Mouse (Mus musculus): ENCODE data around the gene Cd55b. TPM values are rescaled to one million over a fixed set of nuclear protein-coding genes. Genes with fewer than 3 reads are reported as not detected.

The Cd55b gene
- polyA plus RNA-seq, 2 experiments = not detected

GRCm38 (mm10) chr1:130371291-130371690, 51.5 kb downstream of the Cd55b start:
- ATAC-seq (ENCODE audit: low FRiP score, low read depth) = no peak
- Histone ChIP-seq H3K9ac (ENCODE audit: low read depth, low read length, severe bottlenecking) (no peak overlapping the region), H3K4me2 (replicated peaks; ENCODE audit: low read depth, low read length, severe bottlenecking) (no peak overlapping the region), H3K9me3 (ENCODE audit: control insufficient read depth, low read length) (no peaks in the 10 kb centered on the region), H3K4me3 (replicated peaks; ENCODE audit: low read length) (no peak overlapping the region), H3K27ac (replicated peaks; ENCODE audit: low read depth, low read length) (no peak overlapping the region), H3K36me3 (ENCODE audit: control insufficient read depth, insufficient read depth, low read length) (no peaks in the 10 kb centered on the region), H3K27me3 (ENCODE audit: control insufficient read depth, insufficient read depth, low read length) (no peaks in the 10 kb centered on the region), H3K4me1 (ENCODE audit: control insufficient read depth, insufficient read depth, low read length) (no peaks in the 10 kb centered on the region)
- no peak for DNase-seq (ENCODE audit: low spot score)
- no peak for TF ChIP-seq POLR2A (IDR thresholded peaks at IDR 0.05; ENCODE audit: borderline replicate concordance, extremely low read depth, insufficient read depth, insufficient read length)
- 85% methylated on average over 5 of the region's 5 CpGs for WGBS

DNA sequence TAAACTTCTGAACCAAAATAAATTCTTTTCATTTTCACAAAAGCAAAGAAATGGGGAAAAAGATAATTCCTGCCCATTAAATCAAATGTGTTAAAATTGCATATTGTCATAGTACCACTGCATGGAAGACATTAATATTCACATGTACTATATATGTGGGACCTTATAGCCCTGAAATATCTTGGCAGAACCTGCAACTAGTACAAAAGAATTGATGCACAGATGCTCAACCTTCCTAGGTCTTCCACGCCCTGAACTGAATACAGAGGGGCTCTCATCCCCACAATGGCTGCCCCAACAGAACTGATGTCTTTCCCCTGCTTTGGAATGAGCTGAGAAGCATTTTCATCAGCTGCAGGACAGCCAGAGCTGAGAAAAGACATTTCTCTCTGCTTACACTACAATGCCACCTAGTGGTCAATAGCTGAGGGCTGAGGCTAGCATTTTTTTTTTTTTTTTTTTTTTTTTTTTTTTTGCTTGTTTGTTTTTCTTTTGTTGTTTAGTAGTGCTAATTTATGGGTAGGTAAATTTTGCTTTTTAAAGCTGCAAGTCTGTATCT, 72.7 kb downstream of the Cd55b start:
- Histone ChIP-seq H3K4me3 (replicated peaks; ENCODE audit: low read length) (no peak overlapping the region), H3K27me3 (ENCODE audit: control insufficient read depth, insufficient read depth, low read length) (no peaks in the 10 kb centered on the region), H3K9ac (ENCODE audit: low read depth, low read length, severe bottlenecking) (no peak overlapping the region), H3K4me2 (replicated peaks; ENCODE audit: low read depth, low read length, severe bottlenecking) (no peak overlapping the region), H3K27ac (replicated peaks; ENCODE audit: low read depth, low read length) (no peak overlapping the region), H3K4me1 (ENCODE audit: control insufficient read depth, insufficient read depth, low read length) (0 out of 2 replicates have a peak, but pooled peaks cover 2% of the 10 kb centered on the region), H3K9me3 (ENCODE audit: control insufficient read depth, low read length) (no peaks in the 10 kb centered on the region), H3K36me3 (ENCODE audit: control insufficient read depth, insufficient read depth, low read length) (no peaks in the 10 kb centered on the region)
- 22% methylated on average over 1 of the region's 1 CpGs for WGBS
- DNase-seq (ENCODE audit: low spot score) = peak; percentile 81
- 0 out of 2 replicates have a peak, but pooled peaks have one; percentile 62 for ATAC-seq (ENCODE audit: low FRiP score, low read depth)
- no peak for TF ChIP-seq POLR2A (IDR thresholded peaks at IDR 0.05; ENCODE audit: borderline replicate concordance, extremely low read depth, insufficient read depth, insufficient read length)

DNA sequence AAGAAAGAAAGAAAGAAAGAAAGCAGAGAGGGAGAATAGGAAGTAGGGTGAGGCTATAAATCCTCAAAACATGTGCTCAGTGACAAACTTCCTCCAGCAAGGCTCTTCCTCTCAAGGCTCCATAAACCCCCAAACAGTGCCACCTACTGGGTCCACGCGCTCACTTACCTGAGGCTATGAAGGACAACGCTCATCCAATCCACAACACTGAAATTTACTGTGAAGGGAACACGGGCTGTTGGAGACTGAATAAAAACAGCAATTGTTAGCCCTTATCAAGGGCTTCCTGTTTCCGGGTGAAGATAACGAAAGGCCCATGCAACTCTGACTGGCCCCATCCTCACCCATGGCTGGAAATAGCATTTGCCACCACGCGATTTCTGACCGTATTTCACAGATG, 80.4 kb downstream of the Cd55b start:
- no peak for DNase-seq (ENCODE audit: low spot score)
- H3K9ac ChIP-seq (ENCODE audit: low read depth, low read length, severe bottlenecking) = no peak overlapping the region
- no peaks in the 10 kb centered on the region for H3K36me3 ChIP-seq (ENCODE audit: control insufficient read depth, insufficient read depth, low read length)
- no peak overlapping the region for H3K4me2 ChIP-seq (replicated peaks; ENCODE audit: low read depth, low read length, severe bottlenecking)
- 89% methylated on average over 9 of the region's 9 CpGs for WGBS
- no peak overlapping the region for H3K27ac ChIP-seq (replicated peaks; ENCODE audit: low read depth, low read length)
- no peaks in the 10 kb centered on the region for H3K4me1 ChIP-seq (ENCODE audit: control insufficient read depth, insufficient read depth, low read length)
- no peak for ATAC-seq (ENCODE audit: low FRiP score, low read depth)
- H3K4me3 ChIP-seq (replicated peaks; ENCODE audit: low read length) = no peak overlapping the region
- H3K27me3 ChIP-seq (ENCODE audit: control insufficient read depth, insufficient read depth, low read length) = no peaks in the 10 kb centered on the region
- no peak for TF ChIP-seq POLR2A (IDR thresholded peaks at IDR 0.05; ENCODE audit: borderline replicate concordance, extremely low read depth, insufficient read depth, insufficient read length)
- no peaks in the 10 kb centered on the region for H3K9me3 ChIP-seq (ENCODE audit: control insufficient read depth, low read length)

Other genes starting within 250 kb of the Cd55b start
- 10.6 and 12.8 TPM in 2 replicates for gene Cd55, start 39.7 kb upstream of the Cd55b start, polyA plus RNA-seq (2012; rRNA removed)
- gene Cd55, start 39.7 kb upstream of the Cd55b start, polyA plus RNA-seq (2014; fragmentation: Nextera tagmentation; extraction: Ambion mirVana) = 12.5 and 14.6 TPM in 2 replicates
- gene Zp3r, start 206.6 kb upstream of the Cd55b start, polyA plus RNA-seq (2012; rRNA removed) = not detected in 2 replicates
- not detected in 2 replicates for gene Zp3r, start 206.6 kb upstream of the Cd55b start, polyA plus RNA-seq (2014; fragmentation: Nextera tagmentation; extraction: Ambion mirVana)
- 0.03 TPM in 1 of 2 replicates, not detected in the other for gene C4bp, start 238.6 kb upstream of the Cd55b start, polyA plus RNA-seq (2012; rRNA removed)
- not detected in 2 replicates for gene C4bp, start 238.6 kb upstream of the Cd55b start, polyA plus RNA-seq (2014; fragmentation: Nextera tagmentation; extraction: Ambion mirVana)